Mouse (Mus musculus) stomach, postnatal 0 days (tissue): ENCODE data around the gene Wdr43.

Experiments
- CTCF ChIP-seq: IDR thresholded peaks from 2 replicates; pipeline ENCODE4 v1.5.1; 2016; ENCODE audit warnings: antibody characterized with exemption, low read depth, mild to moderate bottlenecking, moderate library complexity
- EP300 ChIP-seq: optimal IDR thresholded peaks from 2 replicates; pipeline ENCODE3; 2016; ENCODE audit warnings: antibody characterized with exemption

DNA sequence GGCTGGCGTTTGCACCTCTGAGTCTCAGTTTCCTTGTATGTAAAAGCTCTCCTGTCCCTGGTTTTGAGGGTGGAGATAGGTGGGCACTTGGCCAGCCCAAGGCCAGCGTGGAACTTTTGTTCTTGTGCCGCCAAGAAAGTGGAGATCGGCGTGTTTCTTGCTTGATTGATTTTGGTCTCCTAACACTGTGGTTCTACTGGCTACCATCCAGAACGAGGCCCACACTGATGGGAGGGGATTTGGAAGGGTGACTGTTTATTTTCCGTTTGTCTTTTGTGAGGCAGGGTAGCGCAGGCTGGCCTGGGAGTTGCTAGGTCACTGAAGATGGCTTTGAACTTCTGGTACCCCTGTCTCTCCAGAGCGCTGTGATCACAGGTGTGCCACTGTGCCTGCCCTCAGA is 58.2 kb downstream of the Wdr43 start:
- no peak for TF ChIP-seq EP300
- no peak for TF ChIP-seq CTCF
